Mouse (Mus musculus): Measurements from ENCODE around the gene Dnmt1.

- TF ChIP-seq CTCF (IDR thresholded peaks at IDR 0.05; ENCODE audit: control insufficient read depth, insufficient read depth, insufficient replicate concordance, low read depth, low read length) (no peak), POLR2A (IDR thresholded peaks at IDR 0.05; ENCODE audit: control insufficient read depth, low read depth, low read length) (no peak)
Measured at GRCm38 (mm10) chr9:20868448-20869001, 91.2 kb downstream of the Dnmt1 start, which contains the start of gene A230050P20Rik.
